Mouse (Mus musculus) ES-E14 (cell line): ENCODE measurements around the gene Ralb.

Experiments
- CHD2 ChIP-seq: IDR thresholded peaks from 2 replicates; pipeline ENCODE4 v1.6.1; 2014; ENCODE audit warnings: mild to moderate bottlenecking, low read depth, low read length, inconsistent platforms
- MAFK ChIP-seq: IDR thresholded peaks from 2 replicates; pipeline ENCODE4 v1.6.1; 2014; ENCODE audit warnings: mild to moderate bottlenecking, low read depth, low read length, inconsistent platforms; ENCODE audit not compliant: insufficient read depth

GRCm38 (mm10) chr1:119490765-119491164 lies 13.8 kb downstream of the Ralb start:
- no peak for TF ChIP-seq MAFK
- TF ChIP-seq CHD2: no peak
